Mouse (Mus musculus): Measurements from ENCODE around the gene S100a9. TPM values are rescaled to one million over a fixed set of nuclear protein-coding genes. Genes with fewer than 3 reads are reported as not detected.
A peak's percentile ranks its signal among the peaks of the same experiment; 100 is the strongest.

The S100a9 gene
- not detected in 2 replicates for polyA plus RNA-seq (2011; ENCODE audit: insufficient read depth, insufficient read length, low read depth, missing spikeins)

GRCm38 (mm10) chr3:90695613-90696012 is at the start of gene S100a9:
S100a9 (minus strand) TSS chr3:90695721.
- TF ChIP-seq CTCF (IDR thresholded peaks at IDR 0.05; ENCODE audit: low read depth, low read length) (no peak), EP300 (IDR thresholded peaks at IDR 0.05; ENCODE audit: insufficient read depth, low read depth, low read length) (no peak), POLR2A (IDR thresholded peaks at IDR 0.05; ENCODE audit: insufficient read depth, low read length) (no peak)
- Histone ChIP-seq H3K4me3 (ENCODE audit: low read depth, low read length) (no peak within 1 kb of the TSS), H3K9me3 (replicated peaks; ENCODE audit: control insufficient read depth, insufficient read depth, low read length, poor library complexity, severe bottlenecking) (no peaks in the 10 kb centered on the region), H3K27ac (ENCODE audit: insufficient read depth, low read length) (no peak within 1 kb of the TSS), H3K9ac (ENCODE audit: low read depth, poor library complexity, severe bottlenecking) (no peak within 1 kb of the TSS), H3K4me1 (ENCODE audit: control insufficient read depth, insufficient read depth, low read length) (no peaks in the 10 kb centered on the region), H3K27me3 (ENCODE audit: control insufficient read depth, insufficient read depth, low read length, poor library complexity, severe bottlenecking) (no peaks in the 10 kb centered on the region; the same call in 1 of the 2 replicates), H3K36me3 (ENCODE audit: control insufficient read depth, insufficient read depth, low read length, poor library complexity, severe bottlenecking) (no peaks in the 10 kb centered on the region)

GRCm38 (mm10) chr3:90726606-90727005 is 31.1 kb upstream of the S100a9 start, which contains the start of gene Pglyrp4:
Pglyrp4 (plus strand) TSS chr3:90726906.
- TF ChIP-seq CTCF (IDR thresholded peaks at IDR 0.05; ENCODE audit: low read depth, low read length) (no peak), EP300 (IDR thresholded peaks at IDR 0.05; ENCODE audit: insufficient read depth, low read depth, low read length) (no peak), POLR2A (IDR thresholded peaks at IDR 0.05; ENCODE audit: insufficient read depth, low read length) (no peak)
- Histone ChIP-seq H3K4me3 (ENCODE audit: low read depth, low read length) (no peak within 1 kb of the TSS), H3K27me3 (ENCODE audit: control insufficient read depth, insufficient read depth, low read length, poor library complexity, severe bottlenecking) (no peaks in the 10 kb centered on the region), H3K9me3 (replicated peaks; ENCODE audit: control insufficient read depth, insufficient read depth, low read length, poor library complexity, severe bottlenecking) (no peaks in the 10 kb centered on the region), H3K9ac (ENCODE audit: low read depth, poor library complexity, severe bottlenecking) (no peak within 1 kb of the TSS), H3K27ac (ENCODE audit: insufficient read depth, low read length) (no peak within 1 kb of the TSS), H3K36me3 (ENCODE audit: control insufficient read depth, insufficient read depth, low read length, poor library complexity, severe bottlenecking) (no peaks in the 10 kb centered on the region), H3K4me1 (ENCODE audit: control insufficient read depth, insufficient read depth, low read length) (no peaks in the 10 kb centered on the region)

- TF ChIP-seq EP300 (IDR thresholded peaks at IDR 0.05; ENCODE audit: insufficient read depth, low read depth, low read length): 0 out of 2 replicates have a peak, but pooled peaks have one; percentile 19
- TF ChIP-seq POLR2A (IDR thresholded peaks at IDR 0.05; ENCODE audit: insufficient read depth, low read length): no peak
- TF ChIP-seq CTCF (IDR thresholded peaks at IDR 0.05; ENCODE audit: low read depth, low read length): peak; percentile 100
- H3K9ac ChIP-seq (ENCODE audit: low read depth, poor library complexity, severe bottlenecking): no peak overlapping the region
- no peaks in the 10 kb centered on the region; the same call in 1 of the 2 replicates for H3K27me3 ChIP-seq (ENCODE audit: control insufficient read depth, insufficient read depth, low read length, poor library complexity, severe bottlenecking)
- no peaks in the 10 kb centered on the region for H3K4me1 ChIP-seq (ENCODE audit: control insufficient read depth, insufficient read depth, low read length)
- no peaks in the 10 kb centered on the region for H3K36me3 ChIP-seq (ENCODE audit: control insufficient read depth, insufficient read depth, low read length, poor library complexity, severe bottlenecking)
- no peak overlapping the region for H3K27ac ChIP-seq (ENCODE audit: insufficient read depth, low read length)
- no peak overlapping the region for H3K4me3 ChIP-seq (ENCODE audit: low read depth, low read length)
- H3K9me3 ChIP-seq (replicated peaks; ENCODE audit: control insufficient read depth, insufficient read depth, low read length, poor library complexity, severe bottlenecking): no peaks in the 10 kb centered on the region
Observed at GRCm38 (mm10) chr3:90709591-90710460, 14.3 kb upstream of the S100a9 start.

GRCm38 (mm10) chr3:90708523-90709202 is 13.1 kb upstream of the S100a9 start:
- no peaks in the 10 kb centered on the region for H3K4me1 ChIP-seq (ENCODE audit: control insufficient read depth, insufficient read depth, low read length)
- no peaks in the 10 kb centered on the region for H3K36me3 ChIP-seq (ENCODE audit: control insufficient read depth, insufficient read depth, low read length, poor library complexity, severe bottlenecking)
- H3K4me3 ChIP-seq (ENCODE audit: low read depth, low read length): no peak overlapping the region
- H3K27me3 ChIP-seq (ENCODE audit: control insufficient read depth, insufficient read depth, low read length, poor library complexity, severe bottlenecking): no peaks in the 10 kb centered on the region; the same call in 1 of the 2 replicates
- no peak overlapping the region for H3K9ac ChIP-seq (ENCODE audit: low read depth, poor library complexity, severe bottlenecking)
- no peak overlapping the region for H3K27ac ChIP-seq (ENCODE audit: insufficient read depth, low read length)
- no peaks in the 10 kb centered on the region for H3K9me3 ChIP-seq (replicated peaks; ENCODE audit: control insufficient read depth, insufficient read depth, low read length, poor library complexity, severe bottlenecking)
- TF ChIP-seq EP300 (IDR thresholded peaks at IDR 0.05; ENCODE audit: insufficient read depth, low read depth, low read length): no peak
- TF ChIP-seq POLR2A (IDR thresholded peaks at IDR 0.05; ENCODE audit: insufficient read depth, low read length): no peak
- TF ChIP-seq CTCF (IDR thresholded peaks at IDR 0.05; ENCODE audit: low read depth, low read length): peak; percentile 3

- Histone ChIP-seq H3K4me1 (ENCODE audit: control insufficient read depth, insufficient read depth, low read length) (no peaks in the 10 kb centered on the region), H3K4me3 (ENCODE audit: low read depth, low read length) (no peak overlapping the region), H3K36me3 (ENCODE audit: control insufficient read depth, insufficient read depth, low read length, poor library complexity, severe bottlenecking) (no peaks in the 10 kb centered on the region), H3K27ac (ENCODE audit: insufficient read depth, low read length) (no peak overlapping the region), H3K9ac (ENCODE audit: low read depth, poor library complexity, severe bottlenecking) (no peak overlapping the region), H3K27me3 (ENCODE audit: control insufficient read depth, insufficient read depth, low read length, poor library complexity, severe bottlenecking) (no peaks in the 10 kb centered on the region), H3K9me3 (replicated peaks; ENCODE audit: control insufficient read depth, insufficient read depth, low read length, poor library complexity, severe bottlenecking) (no peaks in the 10 kb centered on the region)
- TF ChIP-seq EP300 (IDR thresholded peaks at IDR 0.05; ENCODE audit: insufficient read depth, low read depth, low read length) (no peak), CTCF (IDR thresholded peaks at IDR 0.05; ENCODE audit: low read depth, low read length) (no peak), POLR2A (IDR thresholded peaks at IDR 0.05; ENCODE audit: insufficient read depth, low read length) (no peak)
Observed at GRCm38 (mm10) chr3:90702244-90702643, 6.7 kb upstream of the S100a9 start.

Data from ES-Bruce4 (cell line).